Comparison of ENCODE assay signal across 8 mouse cellular contexts in the genomic region with DNA sequence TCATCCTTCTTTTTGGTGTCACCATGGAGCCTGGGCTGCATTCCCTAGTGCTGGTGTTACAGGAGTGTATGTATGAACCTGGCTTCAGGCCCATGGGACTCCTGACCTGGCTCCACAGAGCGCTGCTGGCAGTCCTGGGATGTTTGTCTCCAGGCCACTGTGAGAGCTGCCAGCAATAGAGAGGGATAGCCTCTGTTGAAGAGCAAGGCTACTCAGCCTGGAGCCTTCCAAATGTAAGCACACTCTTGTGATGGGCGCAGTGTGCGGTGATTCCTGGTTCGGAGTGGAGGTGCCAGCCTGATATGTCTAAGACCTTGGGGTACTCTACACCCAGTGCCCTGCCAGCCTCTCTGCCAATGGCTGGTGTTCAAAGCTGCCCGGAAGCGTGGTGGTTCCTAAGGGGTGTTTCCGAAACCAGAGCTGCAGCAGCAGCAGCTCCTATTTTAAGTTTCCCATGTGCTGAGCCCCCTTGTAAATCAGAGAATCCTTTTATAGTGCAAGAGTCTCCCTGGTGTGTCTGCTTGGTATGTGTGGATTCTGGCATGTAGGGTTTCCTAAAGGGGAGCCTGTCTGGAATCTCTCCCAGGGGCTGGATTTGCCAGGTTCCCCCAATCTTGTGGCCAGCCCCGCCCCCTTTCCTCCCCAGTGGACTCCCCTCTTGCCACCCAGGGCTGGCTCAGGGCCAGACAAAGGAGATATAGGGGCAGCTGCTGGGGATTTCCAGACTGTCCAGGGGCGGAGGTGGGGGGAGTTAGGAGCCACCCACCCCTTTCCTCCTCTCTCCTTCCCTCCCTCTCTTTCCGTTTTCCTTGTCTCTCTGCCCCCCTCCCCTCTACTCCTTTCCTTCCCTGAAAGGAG. TPM values are rescaled to one million over a fixed set of nuclear protein-coding genes. Genes with fewer than 3 reads are reported as not detected.
DNase-seq lines count a peak whose midpoint lies in the region; ATAC-seq and TF ChIP-seq lines count a peak whose summit lies in the region.

No protein-coding gene starts in this region.

- peaks cover 35% of the 10 kb centered on the region for H3K4me1 ChIP-seq in forebrain, embryonic 13.5 days
- H3K4me1 ChIP-seq in forebrain, embryonic 10.5 days: peaks cover 49% of the 10 kb centered on the region
- peaks cover 62% of the 10 kb centered on the region for H3K4me1 ChIP-seq in heart, embryonic 13.5 days
- H3K4me1 ChIP-seq in thymus, adult 2 months (replicated peaks; ENCODE audit: control insufficient read depth, insufficient read depth, low read length): peaks cover 23% of the 10 kb centered on the region

- peak overlapping the region; percentile 9; the same call in 1 of the 2 replicates for H3K9ac ChIP-seq in forebrain, embryonic 13.5 days
- H3K9ac ChIP-seq in heart, embryonic 13.5 days: peak overlapping the region; percentile 83

- 71% methylated on average over 10 of the region's 10 CpGs for WGBS in forebrain, embryonic 13.5 days
- 71% methylated on average over 10 of the region's 10 CpGs for WGBS in forebrain, embryonic 10.5 days
- 39% methylated on average over 10 of the region's 10 CpGs for WGBS in heart, embryonic 13.5 days
- WGBS in thymus, adult 2 months: 88% methylated on average over 10 of the region's 10 CpGs

- ATAC-seq in forebrain, embryonic 13.5 days: no peak
- peak; percentile 29; the same call in 1 of the 2 replicates for ATAC-seq in heart, embryonic 13.5 days (ENCODE audit: extremely low read depth, insufficient number of reproducible peaks, low FRiP score, low TSS enrichment)

- no peak overlapping the region for H3K27ac ChIP-seq in forebrain, embryonic 13.5 days
- no peak overlapping the region for H3K27ac ChIP-seq in forebrain, embryonic 10.5 days
- H3K27ac ChIP-seq in heart, embryonic 13.5 days (replicated peaks): peak overlapping the region; percentile 85
- no peak overlapping the region for H3K27ac ChIP-seq in thymus, adult 2 months (ENCODE audit: control insufficient read depth, insufficient read depth, low read length)

- H3K27me3 ChIP-seq in forebrain, embryonic 13.5 days: peaks cover 33% of the 10 kb centered on the region
- peaks cover 78% of the 10 kb centered on the region for H3K27me3 ChIP-seq in forebrain, embryonic 10.5 days (ENCODE audit: poor library complexity, severe bottlenecking)
- no peaks in the 10 kb centered on the region for H3K27me3 ChIP-seq in heart, embryonic 13.5 days (replicated peaks)
- H3K27me3 ChIP-seq in thymus, adult 2 months (ENCODE audit: control insufficient read depth, insufficient read depth, low read length): no peaks in the 10 kb centered on the region; the same call in 1 of the 2 replicates

- no peak overlapping the region for H3K4me3 ChIP-seq in forebrain, embryonic 13.5 days
- H3K4me3 ChIP-seq in forebrain, embryonic 10.5 days: no peak overlapping the region; the same call in 1 of the 2 replicates
- H3K4me3 ChIP-seq in heart, embryonic 13.5 days: 0 out of 2 replicates have a peak overlapping the region, but pooled peaks have one; percentile 2
- H3K4me3 ChIP-seq in thymus, adult 2 months (ENCODE audit: control insufficient read depth, insufficient read depth, low read length): no peak overlapping the region

- no peak for TF ChIP-seq CTCF in thymus, adult 2 months (IDR thresholded peaks at IDR 0.05; ENCODE audit: borderline replicate concordance, control insufficient read depth, extremely low read depth, insufficient read depth, low read length, poor library complexity)

- TF ChIP-seq POLR2A in thymus, adult 2 months (IDR thresholded peaks at IDR 0.05; ENCODE audit: control insufficient read depth, extremely low read depth, insufficient read depth, low read length, poor library complexity): no peak

- no peaks in the 10 kb centered on the region for H3K36me3 ChIP-seq in forebrain, embryonic 13.5 days (ENCODE audit: poor library complexity, severe bottlenecking)
- no peaks in the 10 kb centered on the region for H3K36me3 ChIP-seq in forebrain, embryonic 10.5 days (replicated peaks)
- H3K36me3 ChIP-seq in heart, embryonic 13.5 days: no peaks in the 10 kb centered on the region
- no peaks in the 10 kb centered on the region for H3K36me3 ChIP-seq in thymus, adult 2 months (ENCODE audit: control insufficient read depth, insufficient read depth, low read length)

- H3K9me3 ChIP-seq in forebrain, embryonic 13.5 days (replicated peaks): no peaks in the 10 kb centered on the region
- no peaks in the 10 kb centered on the region for H3K9me3 ChIP-seq in forebrain, embryonic 10.5 days
- no peaks in the 10 kb centered on the region for H3K9me3 ChIP-seq in heart, embryonic 13.5 days

- DNase-seq in forebrain, embryonic 10.5 days (ENCODE audit: extremely low spot score, low spot score): no peak
- peak; percentile 7 for DNase-seq in ES-CJ7 (ENCODE audit: low read depth, low spot score)
- DNase-seq in kidney, postnatal 10 days: peak; percentile 71
- no peak for DNase-seq in thymus, adult 2 months
- DNase-seq in layer of hippocampus, postnatal 10 days (ENCODE audit: low spot score in 2 of 2): no peak
- DNase-seq in gastrocnemius, postnatal 25 days: no peak

- peak overlapping the region; percentile 96; the same call in 1 of the 2 replicates for H3K4me2 ChIP-seq in forebrain, embryonic 13.5 days
- H3K4me2 ChIP-seq in heart, embryonic 13.5 days: peak overlapping the region; percentile 99

RNA-seq across cellular contexts. Expression of a gene that starts 9.0 kb away (rescaled TPM):
- 3.6 and 4.4 TPM in 2 replicates for polyA plus RNA-seq in forebrain, embryonic 13.5 days (2015; fragmentation: Nextera tagmentation; extraction: Ambion mirVana)
- polyA plus RNA-seq in forebrain, embryonic 10.5 days (2016; fragmentation: Nextera tagmentation; extraction: Ambion mirVana): 1.6 and 2.2 TPM in 2 replicates
- polyA plus RNA-seq in heart, embryonic 13.5 days (2015; fragmentation: Nextera tagmentation; extraction: Ambion mirVana): 6.6 and 6.9 TPM in 2 replicates
- polyA plus RNA-seq in thymus, adult 2 months (2012; rRNA removed): 13.3 and 18.0 TPM in 2 replicates
- total RNA-seq in layer of hippocampus, postnatal 10 days (2021): 10 to 100 TPM; 73.3 to 77.4 TPM
- 1 to 10 TPM; 6.5 to 7.1 TPM for total RNA-seq in gastrocnemius, postnatal 25 days (2021)

RNA-seq across cellular contexts. Expression of a gene that starts 44.0 kb away (rescaled TPM):
- polyA plus RNA-seq in forebrain, embryonic 13.5 days (2015; fragmentation: Nextera tagmentation; extraction: Ambion mirVana): 7.7 and 8.6 TPM in 2 replicates
- 3.8 and 4.2 TPM in 2 replicates for polyA plus RNA-seq in forebrain, embryonic 10.5 days (2016; fragmentation: Nextera tagmentation; extraction: Ambion mirVana)
- polyA plus RNA-seq in heart, embryonic 13.5 days (2015; fragmentation: Nextera tagmentation; extraction: Ambion mirVana): 3.2 and 3.4 TPM in 2 replicates
- polyA plus RNA-seq in thymus, adult 2 months (2012; rRNA removed): 17.3 and 17.8 TPM in 2 replicates
- total RNA-seq in layer of hippocampus, postnatal 10 days (2021): 10 to 100 TPM; 69.2 to 72.6 TPM
- total RNA-seq in gastrocnemius, postnatal 25 days (2021): 10 to 100 TPM; 38.9 to 39.2 TPM

RNA-seq across cellular contexts. Expression of a gene that starts 54.4 kb away (rescaled TPM):
- 0.19 and 0.25 TPM in 2 replicates for polyA plus RNA-seq in forebrain, embryonic 13.5 days (2015; fragmentation: Nextera tagmentation; extraction: Ambion mirVana)
- 0.01 and 0.04 TPM in 2 replicates for polyA plus RNA-seq in forebrain, embryonic 10.5 days (2016; fragmentation: Nextera tagmentation; extraction: Ambion mirVana)
- polyA plus RNA-seq in heart, embryonic 13.5 days (2015; fragmentation: Nextera tagmentation; extraction: Ambion mirVana): 0.03 and 0.04 TPM in 2 replicates
- 0.54 and 0.70 TPM in 2 replicates for polyA plus RNA-seq in thymus, adult 2 months (2012; rRNA removed)
- total RNA-seq in layer of hippocampus, postnatal 10 days (2021): under 1 TPM; 0.34 to 0.42 TPM
- total RNA-seq in gastrocnemius, postnatal 25 days (2021): under 1 TPM in 1 of 2 experiments, not detected in 1; 0.03 TPM

Comparison
In these comparisons a context has a peak if more than half of its experiments do, and no peak if none do; other contexts are left out.
1. DNase-seq: peak in ES-CJ7 (single experiment) and kidney, postnatal 10 days (single experiment); none in forebrain, embryonic 10.5 days (single experiment), thymus, adult 2 months (single experiment), layer of hippocampus, postnatal 10 days (0 of 2) and gastrocnemius, postnatal 25 days (single experiment).